Mouse (Mus musculus) layer of hippocampus, adult 9-10 months (tissue): ENCODE data around the gene 1500011B03Rik.

ENCODE experiments used
- DNase-seq: peaks from one replicate; pipeline ENCODE4 v3.0.0; 2022; ENCODE audit warnings: low spot score

The 1500011B03Rik gene

DNA sequence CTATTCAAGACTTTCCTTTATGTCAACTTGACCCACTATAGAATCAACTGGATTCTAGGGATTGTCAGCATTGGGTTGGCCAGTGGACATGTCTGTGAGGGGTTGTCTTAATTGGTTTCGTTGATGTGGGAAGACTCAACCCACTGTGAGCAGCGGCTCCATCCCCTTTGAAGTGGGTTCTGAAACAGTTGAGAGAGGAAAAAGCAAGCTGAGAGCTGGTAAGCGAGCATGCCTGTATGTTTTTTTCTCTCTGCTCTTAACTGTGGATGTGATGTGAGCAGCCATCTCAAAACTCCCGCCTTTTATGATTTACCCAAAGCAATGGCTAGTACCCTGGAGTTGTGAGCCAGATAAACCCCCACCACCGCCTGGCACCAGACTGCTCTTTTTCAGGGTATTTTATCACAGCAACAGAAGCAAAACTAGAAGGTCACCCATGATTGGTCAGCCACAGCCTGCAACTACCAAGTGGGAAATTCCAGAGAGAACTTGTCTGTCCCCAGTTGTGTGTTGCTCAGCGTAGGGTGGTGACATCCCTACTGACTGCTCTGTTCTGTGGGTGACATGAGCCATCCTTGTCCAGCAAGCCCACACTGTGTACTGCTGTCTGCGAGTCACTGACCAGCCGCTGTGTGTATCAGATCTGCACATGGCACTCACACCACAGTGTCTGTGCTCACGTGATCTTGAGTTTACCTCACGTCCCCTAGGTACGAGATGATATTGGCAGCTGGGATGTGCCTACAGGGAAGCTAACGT is 39.7 kb downstream of the 1500011B03Rik start:
- DNase-seq = no peak

DNA sequence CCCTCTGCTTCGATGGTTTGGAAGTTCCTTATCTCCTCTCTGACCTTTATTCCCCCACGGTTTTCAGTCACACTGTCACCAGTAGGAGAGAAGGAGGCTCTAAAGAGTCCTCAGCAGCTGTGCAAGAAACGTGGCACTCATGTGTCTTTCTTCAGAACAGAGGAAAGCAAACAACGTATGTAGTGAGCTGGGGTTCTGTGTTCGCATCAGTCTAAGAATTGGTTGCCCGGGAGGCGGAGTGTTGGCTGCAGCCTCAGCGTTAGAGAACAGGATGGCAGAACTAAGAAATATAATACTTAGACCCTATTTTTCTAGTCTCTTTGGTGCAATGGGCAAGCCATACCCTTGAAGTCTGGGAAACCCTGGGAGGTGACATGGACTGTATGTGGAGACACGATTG is 40.3 kb downstream of the 1500011B03Rik start:
- no peak for DNase-seq

DNA sequence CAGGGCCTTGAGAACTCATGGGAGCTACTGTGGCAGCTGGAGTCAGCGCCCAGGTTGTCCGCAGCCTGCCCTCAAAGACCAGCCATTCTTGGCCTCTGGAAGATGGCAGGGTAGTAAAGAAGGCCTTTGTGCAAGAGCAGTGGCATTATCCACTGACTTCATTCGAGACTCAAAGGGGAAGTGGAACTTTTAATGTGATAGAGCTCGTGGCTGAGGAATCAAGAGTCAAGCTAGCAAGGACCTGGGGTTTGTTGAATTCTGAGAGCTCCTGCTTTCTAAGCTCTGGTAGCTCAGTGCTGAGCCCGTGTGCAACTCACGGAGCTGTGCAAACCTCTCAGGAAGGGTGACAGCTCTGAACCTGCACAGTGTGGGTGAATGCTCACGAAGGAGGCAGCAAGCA is 42.4 kb downstream of the 1500011B03Rik start:
- DNase-seq = no peak

DNA sequence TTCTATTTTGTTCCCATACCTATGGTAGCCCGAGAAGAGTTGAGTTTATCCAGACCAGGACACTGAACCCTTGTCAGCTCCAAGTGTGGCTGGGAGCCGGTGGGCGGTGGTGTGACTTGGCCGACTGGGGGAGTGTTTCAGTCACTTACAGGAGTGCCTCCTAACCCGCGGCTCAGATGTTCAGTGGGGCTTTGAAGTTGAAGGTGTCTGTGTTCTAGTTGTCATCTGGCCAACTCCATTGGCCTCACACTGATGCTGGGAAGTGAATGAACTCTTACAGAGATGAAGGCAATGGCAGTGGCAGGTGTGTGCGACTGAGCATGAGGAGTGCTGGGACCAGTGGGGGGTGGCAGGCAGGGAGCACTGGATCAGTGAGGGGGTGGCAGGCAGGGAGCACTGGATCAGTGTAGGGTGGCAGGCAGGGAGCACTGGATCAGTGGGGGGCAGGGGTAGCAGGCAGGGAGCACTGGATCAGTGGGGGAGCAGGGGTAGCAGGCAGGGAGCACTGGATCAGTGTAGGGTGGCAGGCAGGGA is 43.2 kb downstream of the 1500011B03Rik start:
- no peak for DNase-seq

DNA sequence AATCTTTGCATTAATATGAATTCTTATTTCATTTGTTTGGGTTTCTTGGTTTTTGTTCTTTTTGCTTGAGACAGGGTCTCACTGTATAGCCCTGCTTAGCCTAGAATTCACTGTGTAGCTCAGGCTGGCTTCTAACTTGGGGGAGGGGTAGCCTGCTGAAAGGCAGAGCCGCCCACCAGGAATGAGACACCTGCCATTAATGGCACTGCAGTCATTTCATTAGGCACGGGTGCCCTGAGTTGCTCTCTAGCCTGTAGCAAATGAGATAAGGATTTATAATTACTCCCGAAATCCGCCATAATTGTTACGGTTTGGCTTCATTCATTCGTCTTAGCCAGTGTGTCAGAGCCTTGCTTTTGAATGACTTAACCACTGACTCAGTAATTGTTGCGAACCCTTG is 47.1 kb downstream of the 1500011B03Rik start:
- no peak for DNase-seq

DNA sequence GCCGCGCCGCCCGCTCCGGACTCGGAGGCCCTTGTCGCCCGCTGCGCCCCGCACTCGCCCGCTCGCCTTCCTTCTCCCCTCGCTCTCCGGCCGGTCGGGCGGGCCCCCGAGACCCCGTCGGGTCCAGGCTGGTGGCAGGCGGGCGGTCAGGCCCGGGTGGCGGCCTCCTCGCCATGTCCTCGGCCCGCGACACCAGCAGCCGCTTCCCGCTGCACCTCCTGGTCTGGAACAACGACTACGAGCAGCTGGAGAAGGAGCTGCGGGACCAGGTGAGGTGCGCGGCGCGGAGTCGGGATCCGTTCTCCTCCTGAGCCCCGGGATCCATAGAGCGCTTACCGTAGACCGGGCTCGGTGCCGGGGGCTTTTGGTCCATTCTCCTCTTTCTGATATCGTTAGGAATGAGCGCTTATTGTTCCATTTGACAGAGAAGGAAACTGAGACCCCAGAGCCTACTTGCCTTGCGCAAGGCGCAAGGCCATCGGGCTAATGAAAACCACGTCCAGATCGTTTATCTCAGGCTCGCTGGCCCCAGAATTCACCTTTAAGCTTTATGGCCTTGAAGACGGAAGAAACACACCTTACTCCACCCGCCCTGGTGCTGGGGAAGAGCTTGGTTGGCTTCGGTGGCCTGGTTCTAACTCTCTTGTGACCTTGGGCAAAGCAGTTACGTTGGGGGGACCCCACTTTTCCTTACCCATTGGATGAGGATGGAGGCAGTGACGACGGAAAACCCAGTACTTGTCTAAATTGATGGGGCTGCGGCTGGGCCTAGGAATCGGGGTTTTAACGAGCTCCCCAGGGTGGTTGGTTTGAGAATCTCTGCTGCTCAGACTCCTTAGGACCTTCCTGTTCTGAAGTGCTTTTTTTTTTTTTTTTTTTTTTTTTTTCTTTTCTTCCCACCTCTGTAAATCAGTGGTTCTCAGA is 48.0 kb downstream of the 1500011B03Rik start, which contains the start of gene Git2:
Git2 (minus strand) TSS at position 462 of the 924 bp plus-strand sequence.
- no peak for DNase-seq

DNA sequence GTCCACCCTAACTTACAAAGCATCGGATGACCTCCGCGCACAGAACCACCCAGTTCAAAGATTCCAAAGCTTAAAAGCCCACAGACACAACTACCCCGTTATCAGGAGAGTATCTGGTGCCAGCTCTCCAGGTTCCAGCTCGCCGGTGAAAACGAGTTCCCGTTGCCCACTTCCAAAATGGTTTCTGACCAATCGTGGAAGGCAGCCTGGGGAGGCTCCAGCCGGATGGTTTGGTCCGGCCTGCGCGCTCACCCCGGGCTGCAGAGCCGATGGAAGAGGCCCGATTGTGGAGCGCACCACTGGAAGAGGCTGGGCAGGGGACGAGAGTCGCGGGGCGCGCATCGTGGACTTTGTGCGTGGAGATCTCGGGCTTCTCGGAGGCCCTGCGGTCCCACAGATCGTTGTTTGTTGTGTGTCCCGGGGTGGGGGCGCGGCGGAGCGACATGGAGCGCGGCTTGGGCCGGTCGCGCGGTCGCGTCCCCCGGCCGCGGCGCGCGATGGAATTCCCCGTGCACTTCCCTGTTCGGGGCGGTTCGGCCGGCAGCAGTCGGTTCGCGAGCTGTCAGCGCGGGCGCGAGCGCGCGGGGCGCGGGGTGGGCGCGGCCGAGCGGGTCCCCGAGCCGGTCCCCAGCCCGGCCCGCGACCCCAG is 48.7 kb downstream of the 1500011B03Rik start, which contains the start of gene Ankrd13a:
Ankrd13a (plus strand) TSS at position 275 of the 649 bp plus-strand sequence.
- DNase-seq = peak; percentile 88

DNA sequence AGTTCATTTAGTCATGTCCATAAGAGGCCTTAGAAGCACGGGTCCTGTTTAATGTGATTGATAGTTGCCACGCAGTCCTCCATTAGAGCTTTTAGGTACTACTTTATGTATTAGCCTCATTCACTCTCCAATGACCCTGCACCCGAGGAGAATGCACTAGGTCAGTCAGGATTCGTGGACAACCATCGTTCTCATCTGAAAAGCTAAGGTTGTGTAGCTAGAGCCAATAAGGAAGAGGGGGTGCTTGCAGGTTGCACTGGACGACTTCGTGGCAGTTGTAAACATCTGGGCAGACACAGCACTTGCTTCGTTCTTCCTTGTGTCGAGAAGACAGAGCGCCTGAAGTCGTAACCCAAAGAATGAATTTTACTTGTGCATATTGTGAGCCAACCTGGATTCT is 49.5 kb downstream of the 1500011B03Rik start:
- no peak for DNase-seq

DNA sequence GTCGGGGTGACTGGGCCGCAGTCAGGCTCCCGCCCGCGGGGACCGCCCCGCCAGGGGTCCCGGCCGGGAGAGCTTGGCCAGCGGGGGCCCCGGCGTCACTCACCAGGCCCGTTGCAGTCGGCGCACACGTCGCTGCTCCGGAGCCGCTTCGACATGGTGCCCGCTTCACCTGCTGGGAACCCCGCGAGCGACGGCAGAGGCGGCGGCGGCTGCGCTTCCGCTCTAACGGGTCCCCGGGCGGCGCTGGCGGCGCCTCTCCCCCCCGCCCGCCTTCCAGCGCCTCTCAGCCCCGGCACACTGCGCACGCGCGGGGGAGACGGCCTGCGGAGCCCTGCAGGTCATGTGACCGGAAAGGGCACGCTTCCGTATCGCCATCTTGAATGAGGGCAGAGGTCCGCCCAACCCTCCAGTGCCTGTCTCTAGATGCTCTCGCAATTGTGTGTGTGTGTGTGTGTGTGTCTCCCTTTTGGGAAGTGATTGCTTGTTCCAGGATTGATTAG is 50.0 kb downstream of the 1500011B03Rik start:
- DNase-seq = peak; percentile 85

DNA sequence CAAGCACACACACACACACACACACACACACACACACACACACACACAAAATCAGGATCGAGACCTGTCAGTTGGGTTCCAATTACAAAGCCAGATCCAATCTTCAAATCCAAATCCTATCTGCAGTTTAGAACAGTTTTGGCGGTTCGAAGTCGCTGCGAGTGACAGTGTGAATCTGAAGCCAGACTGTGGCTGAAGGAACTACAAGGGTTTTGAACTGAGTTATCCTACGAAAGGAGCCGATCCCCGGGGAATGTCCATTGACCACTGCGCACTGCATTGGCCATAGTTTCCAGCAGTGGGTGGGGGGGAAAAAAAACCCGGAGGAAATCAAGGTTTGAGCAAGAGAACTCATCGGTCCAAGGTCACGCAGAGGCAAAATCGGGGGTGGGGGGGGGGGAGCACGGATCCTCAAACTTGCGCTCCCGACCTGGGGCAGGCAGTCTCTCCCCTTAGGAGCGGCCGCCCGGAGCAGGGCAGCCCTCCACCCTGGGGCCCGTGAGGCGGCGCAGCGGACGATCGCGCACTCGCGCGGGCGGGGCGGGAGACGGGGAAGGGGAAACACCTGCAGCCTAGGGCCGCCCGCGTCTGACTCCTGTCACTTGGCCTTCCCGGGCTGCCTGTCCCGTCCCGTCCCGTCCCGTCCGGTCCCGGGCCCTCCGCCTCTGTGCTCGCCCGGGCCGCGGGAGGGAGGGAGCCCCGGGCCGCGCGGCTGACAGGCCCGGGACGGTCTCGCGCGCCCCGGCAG is 50.6 kb downstream of the 1500011B03Rik start:
- no peak for DNase-seq

DNA sequence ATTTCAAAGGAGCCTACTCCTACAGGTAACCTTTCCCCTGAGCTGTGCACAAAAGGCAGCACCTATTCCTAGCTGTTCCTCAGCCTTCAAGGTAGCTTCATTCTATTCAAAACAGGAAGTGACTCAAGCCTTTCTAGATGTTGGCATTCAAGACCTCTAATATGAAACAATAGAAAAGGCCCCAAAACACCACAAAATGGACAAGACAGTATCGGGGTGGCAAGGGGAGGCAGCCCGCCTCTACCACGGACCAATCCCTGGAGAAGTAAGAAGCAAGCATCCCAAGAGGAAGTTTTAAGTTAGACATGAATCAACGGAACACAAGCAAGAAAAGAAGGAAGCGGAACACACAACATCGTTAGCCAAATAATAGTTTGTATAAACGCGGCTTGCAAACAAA is 51.5 kb downstream of the 1500011B03Rik start:
- DNase-seq = no peak

DNA sequence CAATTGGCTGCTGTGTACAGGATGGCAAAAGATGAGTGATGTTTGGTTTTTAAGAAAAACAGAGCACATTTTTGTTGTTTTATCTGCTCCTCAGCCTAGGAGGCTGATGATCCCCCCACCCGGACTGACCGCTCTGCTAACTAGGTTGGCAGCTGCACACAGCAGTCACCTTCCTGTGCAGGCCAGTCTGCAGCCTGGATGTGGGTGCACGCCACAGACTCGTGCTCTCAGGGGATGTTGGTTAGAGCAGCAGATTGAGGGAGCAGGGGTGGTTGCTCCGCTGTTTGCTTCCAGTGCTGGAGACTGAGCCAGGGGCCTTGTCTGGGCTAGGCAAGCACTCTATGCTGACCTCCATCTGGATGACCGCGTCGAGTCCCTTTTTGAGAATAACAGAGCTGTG is 53.5 kb downstream of the 1500011B03Rik start:
- no peak for DNase-seq

DNA sequence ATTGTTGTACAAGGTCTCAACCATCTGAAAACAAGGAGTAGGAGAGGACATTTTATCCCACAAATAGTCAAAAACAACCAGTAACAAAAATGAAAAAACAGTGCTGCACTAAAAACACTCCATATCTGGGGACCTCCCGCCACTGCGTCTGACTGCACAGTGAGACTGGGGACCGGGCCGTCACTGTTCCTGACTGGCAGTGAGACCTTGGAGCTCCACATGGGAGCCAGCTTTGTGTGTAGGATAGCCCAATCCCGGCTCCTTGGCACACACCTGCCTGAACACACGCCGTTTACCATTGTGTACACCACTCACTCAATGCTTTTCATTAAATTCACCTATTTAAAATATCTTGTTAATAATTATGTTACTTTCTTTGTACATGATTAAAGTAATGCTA is 56.1 kb downstream of the 1500011B03Rik start:
- no peak for DNase-seq

DNA sequence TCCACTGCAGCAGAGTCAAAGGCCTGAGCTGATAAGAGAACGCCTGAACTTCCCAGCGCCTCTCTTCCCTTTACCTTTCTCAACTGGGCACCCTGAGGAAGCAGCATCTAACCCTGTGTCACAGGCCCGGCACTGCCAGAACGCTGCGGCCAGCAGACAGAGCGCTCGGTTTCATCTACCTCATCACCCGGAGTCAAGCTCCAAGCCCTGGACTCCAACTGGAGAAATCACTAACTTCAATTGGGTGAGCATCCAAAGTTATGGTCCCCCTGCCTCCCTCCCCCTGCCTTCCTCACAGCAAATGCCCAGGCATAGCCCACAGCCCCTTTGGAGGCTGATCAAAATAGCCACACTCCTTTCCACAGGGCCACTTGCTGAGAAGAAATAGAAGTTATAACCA is 56.6 kb downstream of the 1500011B03Rik start:
- DNase-seq = no peak

DNA sequence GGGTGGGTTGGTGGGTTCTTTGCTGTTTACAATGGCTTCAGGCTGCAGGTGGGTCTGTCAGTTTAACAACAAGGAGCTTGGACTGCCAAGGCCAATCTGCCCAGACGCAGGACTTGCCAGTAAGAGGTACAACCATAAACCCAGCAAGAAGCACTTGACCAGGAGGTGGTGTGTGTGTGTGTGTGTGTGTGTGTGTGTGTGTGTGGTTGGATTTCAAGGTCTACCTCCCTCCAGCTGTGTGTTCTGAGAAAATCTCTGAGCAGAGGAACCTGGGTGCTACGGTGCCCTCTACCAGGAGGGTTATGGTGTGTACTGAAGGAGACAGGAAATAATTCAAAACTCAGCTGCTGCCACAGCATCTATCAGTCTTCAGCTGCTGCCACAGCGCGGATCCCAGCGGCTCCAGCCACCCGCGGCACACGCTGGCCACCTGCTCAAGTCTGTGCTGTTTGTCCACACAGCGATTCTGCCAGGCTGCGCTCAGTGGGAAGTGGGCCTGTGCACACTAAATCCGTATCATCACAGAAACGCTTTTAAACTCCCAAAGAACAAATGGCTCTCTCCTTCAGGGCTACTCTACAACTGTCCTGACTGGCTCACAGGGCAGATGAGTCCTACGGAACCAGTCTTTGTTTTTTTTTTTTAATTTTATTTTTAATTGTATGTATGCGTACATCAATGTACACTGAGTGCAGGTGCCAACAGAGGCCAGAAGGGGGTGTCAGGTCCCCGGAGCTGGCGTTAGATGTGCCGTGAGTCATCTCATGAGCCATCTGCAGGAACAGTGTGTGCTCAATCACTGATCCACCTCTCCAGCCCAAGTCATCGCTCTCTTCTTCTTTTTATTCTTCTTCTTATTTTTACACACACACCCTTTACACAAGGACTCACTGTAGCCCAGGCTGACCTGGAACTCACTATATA is 58.2 kb downstream of the 1500011B03Rik start:
- no peak for DNase-seq

DNA sequence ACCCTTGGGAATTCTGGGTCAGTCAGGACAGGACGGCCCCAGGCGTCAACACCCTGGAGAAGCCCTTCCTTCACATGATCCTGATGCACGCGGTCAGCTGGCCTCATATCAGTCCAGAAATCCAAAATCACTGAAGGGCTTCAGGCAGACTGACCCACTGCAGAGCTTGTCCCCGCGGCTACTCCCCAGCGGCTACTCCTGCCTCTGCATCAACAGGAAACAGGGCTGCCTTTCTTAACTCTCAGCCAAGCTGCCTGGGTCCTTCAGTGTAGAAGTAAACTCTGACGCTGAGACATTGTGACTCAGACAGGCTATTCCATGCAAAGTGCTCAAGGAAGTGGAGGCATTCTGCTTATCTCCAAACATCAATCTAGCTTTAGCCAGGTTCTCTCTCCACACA is 61.3 kb downstream of the 1500011B03Rik start:
- DNase-seq = no peak

DNA sequence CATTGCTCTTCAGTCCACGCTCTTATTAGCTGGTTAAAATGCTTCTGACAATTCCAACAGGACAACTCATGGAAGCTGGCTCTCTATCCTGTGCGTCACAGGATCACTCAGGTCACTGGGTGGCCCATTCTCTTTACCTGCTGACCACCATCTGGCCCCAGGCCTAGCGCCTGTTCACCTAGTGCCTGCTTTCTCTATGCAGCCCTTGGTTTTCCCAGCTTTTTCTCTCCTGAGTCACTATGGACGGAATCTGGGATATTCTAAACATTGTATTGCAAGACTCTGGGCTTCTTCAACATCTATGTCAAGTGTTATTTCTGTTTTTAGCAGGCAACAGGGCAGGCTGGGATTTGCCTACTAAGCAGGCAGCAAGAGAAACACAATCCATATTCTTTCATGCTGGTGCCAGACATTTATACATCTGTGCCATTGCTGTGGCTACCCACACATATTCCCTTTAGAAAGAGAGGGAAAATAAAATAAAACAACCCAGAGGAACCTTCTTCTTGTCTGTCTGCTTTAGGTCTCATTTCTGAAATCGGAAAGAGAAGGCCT is 63.7 kb downstream of the 1500011B03Rik start:
- DNase-seq = no peak
